Mouse (Mus musculus) CH12.LX (cell line): Measurements from ENCODE around the gene Gstt2. TPM values are rescaled to one million over a fixed set of nuclear protein-coding genes. Genes with fewer than 3 reads are reported as not detected.

ENCODE experiments used
- DNase-seq: peaks from one replicate; pipeline ENCODE4 v3.0.0-alpha.2; 2013; ENCODE audit errors: extremely low read depth
- H3K27ac ChIP-seq: 2 replicates; pipeline ENCODE4 v1.5.1; 2012; ENCODE audit warnings: low read depth, mild to moderate bottlenecking, control low read depth, moderate library complexity; ENCODE audit not compliant: insufficient read depth
- H3K27me3 ChIP-seq: replicated peaks from 2 replicates; pipeline ENCODE3; 2012; ENCODE audit warnings: inconsistent platforms
- H3K36me3 ChIP-seq, 2 experiments: replicated peaks in 1 of 2; 2 replicates each; pipeline versions ENCODE3 to v1.6.1; 2012; ENCODE audit warnings: inconsistent platforms in 1 of 2, low read length in 1 of 2, mild to moderate bottlenecking in 1 of 2, mixed read lengths in 1 of 2, moderate library complexity in 1 of 2; ENCODE audit not compliant: control insufficient read depth in 1 of 2, insufficient read depth in 1 of 2
- H3K4me1 ChIP-seq, 2 experiments: 2 replicates each; pipeline ENCODE4 v1.6.1; 2012; ENCODE audit warnings: inconsistent platforms in 1 of 2, moderate library complexity in 1 of 2; ENCODE audit not compliant: insufficient read depth in 2 of 2, control insufficient read depth in 1 of 2
- H3K4me2 ChIP-seq: 2 replicates; pipeline ENCODE4 v1.6.1; 2012; ENCODE audit warnings: low read depth, mild to moderate bottlenecking, control low read depth; ENCODE audit not compliant: poor library complexity, insufficient read depth, severe bottlenecking
- H3K4me3 ChIP-seq, 3 experiments: fragments of 150-350 bp in 1 of 3; sonication (generic) in 1 of 3; replicated peaks in 1 of 3; 2 replicates each; pipeline versions ENCODE3 to v1.5.1; 2011 to 2012; ENCODE audit warnings: low read depth in 2 of 3, low read length in 2 of 3, mild to moderate bottlenecking in 2 of 3, moderate library complexity in 2 of 3, control low read depth in 1 of 3, improper control_type of control experiment in 1 of 3, inconsistent platforms in 1 of 3, mixed read lengths in 1 of 3; ENCODE audit not compliant: poor library complexity in 1 of 3
- H3K79me2 ChIP-seq: replicated peaks from 2 replicates; pipeline ENCODE4 v1.6.1; 2012; ENCODE audit warnings: mild to moderate bottlenecking, moderate library complexity; ENCODE audit not compliant: control insufficient read depth, poor library complexity, insufficient read depth, severe bottlenecking; ENCODE audit errors: extremely low read depth
- H3K9ac ChIP-seq: 2 replicates; pipeline ENCODE4 v1.6.1; 2012; ENCODE audit warnings: low read depth, mild to moderate bottlenecking, control low read depth, moderate library complexity; ENCODE audit not compliant: insufficient read depth
- H3K9me3 ChIP-seq: replicated peaks from 2 replicates; pipeline ENCODE3; 2012; ENCODE audit warnings: low read length, inconsistent platforms, mixed read lengths
- BHLHE40 ChIP-seq: IDR thresholded peaks from 2 replicates; pipeline ENCODE4 v1.6.1; 2011; ENCODE audit warnings: mild to moderate bottlenecking, low read depth, low read length, improper control_type of control experiment
- CHD1 ChIP-seq: IDR thresholded peaks from 2 replicates; pipeline ENCODE4 v1.6.1; 2012; ENCODE audit warnings: low read depth, low read length, improper control_type of control experiment, inconsistent platforms
- CTCF ChIP-seq, 2 experiments: IDR thresholded peaks in 1 of 2; conservative IDR thresholded peaks in 1 of 2; 2 replicates each; pipeline ENCODE4 v1.5.1; 2011 to 2012; ENCODE audit warnings: low read depth in 2 of 2, low read length in 2 of 2, improper control_type of control experiment in 1 of 2, inconsistent platforms in 1 of 2, mild to moderate bottlenecking in 1 of 2, moderate library complexity in 1 of 2
- ETS1 ChIP-seq: conservative IDR thresholded peaks from 2 replicates; pipeline ENCODE4 v1.6.1; 2012; ENCODE audit warnings: low read depth, mild to moderate bottlenecking, inconsistent platforms, low read length, improper control_type of control experiment, moderate library complexity
- IRF4 ChIP-seq: IDR thresholded peaks from 2 replicates; pipeline ENCODE4 v1.6.1; 2014; ENCODE audit warnings: low read depth, mild to moderate bottlenecking, inconsistent platforms, low read length, improper control_type of control experiment
- JUND ChIP-seq: conservative IDR thresholded peaks from 2 replicates; pipeline ENCODE4 v1.6.1; 2011; ENCODE audit warnings: low read depth, low read length, improper control_type of control experiment
- MAX ChIP-seq: IDR thresholded peaks from 2 replicates; pipeline ENCODE4 v1.6.1; 2011; ENCODE audit warnings: low read length, improper control_type of control experiment
- MAZ ChIP-seq: IDR thresholded peaks from 2 replicates; pipeline ENCODE4 v1.6.1; 2012; ENCODE audit warnings: low read depth, mild to moderate bottlenecking, inconsistent platforms, low read length, improper control_type of control experiment, moderate library complexity
- MEF2A ChIP-seq: IDR thresholded peaks from 2 replicates; pipeline ENCODE4 v1.6.1; 2014; ENCODE audit warnings: low read depth, mild to moderate bottlenecking, inconsistent platforms, low read length, improper control_type of control experiment, borderline replicate concordance
- MXI1 ChIP-seq: IDR thresholded peaks from 2 replicates; pipeline ENCODE4 v1.6.1; 2011; ENCODE audit warnings: mild to moderate bottlenecking, low read depth, low read length, improper control_type of control experiment
- MYC ChIP-seq: IDR thresholded peaks from 2 replicates; pipeline ENCODE4 v1.6.1; 2011; ENCODE audit warnings: low read depth, mild to moderate bottlenecking, improper control_type of control experiment, low read length
- NELFE ChIP-seq: IDR thresholded peaks from 2 replicates; pipeline ENCODE4 v1.6.1; 2011; ENCODE audit warnings: low read depth, low read length, improper control_type of control experiment
- POLR2A ChIP-seq: IDR thresholded peaks from 2 replicates; pipeline ENCODE4 v1.6.1; 2011; ENCODE audit warnings: low read depth, mild to moderate bottlenecking, improper control_type of control experiment, low read length
- POLR2AphosphoS2 ChIP-seq: IDR thresholded peaks from 2 replicates; pipeline ENCODE4 v1.6.1; 2011; ENCODE audit warnings: low read depth, low read length, improper control_type of control experiment
- SIN3A ChIP-seq: IDR thresholded peaks from 2 replicates; pipeline ENCODE4 v1.6.1; 2012; ENCODE audit warnings: low read length, improper control_type of control experiment, inconsistent platforms
- SMC3 ChIP-seq: IDR thresholded peaks from 2 replicates; pipeline ENCODE4 v1.6.1; 2011; ENCODE audit warnings: low read depth, low read length, improper control_type of control experiment
- TBP ChIP-seq: conservative IDR thresholded peaks from 2 replicates; pipeline ENCODE4 v1.6.1; 2011; ENCODE audit warnings: low read depth, low read length, improper control_type of control experiment
- TCF12 ChIP-seq: IDR thresholded peaks from 2 replicates; pipeline ENCODE4 v1.6.1; 2014; ENCODE audit warnings: low read depth, mild to moderate bottlenecking, inconsistent platforms, low read length, improper control_type of control experiment
- USF1 ChIP-seq: IDR thresholded peaks from 2 replicates; pipeline ENCODE4 v1.6.1; 2014; ENCODE audit warnings: low read depth, mild to moderate bottlenecking, inconsistent platforms, low read length, improper control_type of control experiment
- USF2 ChIP-seq: conservative IDR thresholded peaks from 2 replicates; pipeline ENCODE4 v1.6.1; 2011; ENCODE audit warnings: low read depth, low read length, improper control_type of control experiment
- ZC3H11A ChIP-seq: IDR thresholded peaks from 2 replicates; pipeline ENCODE4 v1.6.1; 2012; ENCODE audit warnings: low read depth, mild to moderate bottlenecking, inconsistent platforms, low read length, improper control_type of control experiment
- ZMIZ1 ChIP-seq: IDR thresholded peaks from 2 replicates; pipeline ENCODE4 v1.6.1; 2012; ENCODE audit warnings: low read depth, mild to moderate bottlenecking, inconsistent platforms, low read length, improper control_type of control experiment
- ZNF384 ChIP-seq: IDR thresholded peaks from 2 replicates; pipeline ENCODE4 v1.6.1; 2012; ENCODE audit warnings: low read depth, low read length, improper control_type of control experiment, inconsistent platforms
- dilution Hi-C: fragments of 300-500 bp; cut with MboI; formaldehyde crosslinking; loops from 2 replicates; pipeline ENCODE4 v1.14.3; 2020; ENCODE audit warnings: low sequenced_read_pairs; ENCODE audit not compliant: extremely low pct_unique_long_range_greater_than_20kb, extremely low pct_ligation_motif_present
- in situ Hi-C: fragments of 300-500 bp; cut with MboI; formaldehyde crosslinking; loops from 3 replicates; pipeline ENCODE4 v1.14.3; 2019; ENCODE audit warnings: low sequenced_read_pairs, low pct_ligation_motif_present, low pct_unique_long_range_greater_than_20kb, mixed read lengths
- polyA plus RNA-seq: library from polyadenylated mRNA; unstranded; fragments of >175 nt; gene quantifications from 2 replicates; pipeline ENCODE4 v1.2.1, GENCODE M21; 2012; ENCODE audit warnings: low read depth; ENCODE audit not compliant: insufficient read length
- total RNA-seq, 2 experiments: library from RNA; depleted of rRNA; stranded (reverse); fragments of 300-350 nt in 1 of 2; fragments of >200 nt in 1 of 2; gene quantifications; 2 replicates each; pipeline ENCODE4 v1.2.3; 2012 to 2014

The Gstt2 gene
- total and polyA plus RNA-seq, 3 experiments = 126 to 253 (median 197) TPM

DNA sequence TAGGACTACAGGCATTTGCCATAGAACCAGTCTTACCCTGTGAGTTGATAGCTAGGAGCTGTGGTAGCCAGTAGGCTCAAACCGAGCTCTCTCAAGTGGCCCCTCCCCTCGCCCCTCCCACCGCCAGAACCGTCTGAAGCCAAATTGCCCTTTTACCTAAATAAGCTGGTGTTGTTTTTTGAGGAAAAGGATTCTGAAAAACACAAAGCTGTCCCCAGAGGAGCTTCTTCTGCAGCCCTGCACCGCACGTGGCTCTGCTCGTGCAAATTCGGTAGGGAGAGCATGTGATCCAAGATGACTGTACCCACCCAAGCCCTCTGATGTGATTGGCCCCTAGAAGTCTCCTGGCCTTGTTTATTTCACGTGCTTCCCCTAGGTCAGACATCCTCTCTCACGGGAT lies 1.9 kb downstream of the Gstt2 start:
- in situ Hi-C loops (loop anchor here (10.0 kb wide), 1 partner anchor 251 kb away; the partner anchor contains the start of gene Ggt5), dilution Hi-C loops (no loop called here)
- Histone ChIP-seq H3K9ac (peak overlapping the region; percentile 83), H3K4me1 (peaks cover 3 to 28% of the 10 kb centered on the region in 2 experiments; a peak in 2 of 4 replicates), H3K79me2 (no peaks in the 10 kb centered on the region), H3K4me3 (peak overlapping the region; percentile 50 to 73 (median 61)), H3K36me3 (peaks cover 0 to 2% of the 10 kb centered on the region in 2 experiments), H3K9me3 (no peaks in the 10 kb centered on the region), H3K4me2 (peak overlapping the region; percentile 95), H3K27ac (peak overlapping the region; percentile 42), H3K27me3 (no peaks in the 10 kb centered on the region)
- TF ChIP-seq MYC (peak; percentile 99), TCF12 (peak; percentile 39; the same call in 1 of the 2 replicates), NELFE (0 out of 2 replicates have a peak, but pooled peaks have one; percentile 24), POLR2AphosphoS2 (no peak), POLR2A (peak; percentile 63), MXI1 (peak; percentile 91), CTCF (conservative IDR thresholded peaks at IDR 0.05 in 1 of 2, IDR thresholded peaks at IDR 0.05 in 1 of 2; ENCODE audit: low read depth in 2 of 2, low read length in 2 of 2) (no peak), SMC3 (no peak), IRF4 (no peak), USF1 (peak; percentile 70), ZC3H11A (no peak), TBP (0 out of 2 replicates have a peak, but pooled peaks have one; percentile 52), MEF2A (peak; percentile 9; the same call in 1 of the 2 replicates), ETS1 (peak; percentile 88), MAX (peak; percentile 96), BHLHE40 (peak; percentile 98), JUND (0 out of 2 replicates have a peak, but pooled peaks have one; percentile 9), SIN3A (peak; percentile 70), USF2 (peak; percentile 61), ZMIZ1 (peak; percentile 23; the same call in 1 of the 2 replicates), MAZ (peak; percentile 78; the same call in 1 of the 2 replicates)
- DNase-seq = peak; percentile 94

DNA sequence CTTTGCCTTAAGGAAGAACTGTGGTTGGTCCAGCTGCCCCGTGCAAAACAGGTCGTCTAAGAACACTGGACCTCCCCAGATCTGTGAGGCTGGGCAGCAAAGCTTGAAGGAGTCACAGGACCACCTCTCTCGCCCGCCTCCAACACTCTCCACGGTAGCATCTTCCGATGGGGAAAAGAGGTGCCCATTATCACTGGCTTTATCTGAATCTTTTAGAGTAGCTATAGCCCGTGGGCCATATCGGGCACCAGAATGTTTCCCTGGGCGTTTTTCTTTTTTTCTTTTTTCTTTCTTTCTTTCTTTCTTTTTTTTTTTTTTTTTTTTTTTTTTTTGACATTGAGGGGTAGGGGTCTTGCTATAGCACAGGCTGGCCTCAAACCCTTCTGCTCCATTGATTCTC lies 2.5 kb downstream of the Gstt2 start:
- no peaks in the 10 kb centered on the region for H3K79me2 ChIP-seq
- no peaks in the 10 kb centered on the region for H3K9me3 ChIP-seq
- in situ Hi-C loops (loop anchor here (10.0 kb wide), 1 partner anchor 250 kb away; the partner anchor contains the start of gene Ggt5), dilution Hi-C loops (no loop called here)
- H3K27ac ChIP-seq = peak overlapping the region; percentile 92
- H3K9ac ChIP-seq = peak overlapping the region; percentile 83
- no peaks in the 10 kb centered on the region for H3K27me3 ChIP-seq
- H3K4me3 ChIP-seq = peak overlapping the region; percentile 61 to 79 (median 73)
- H3K36me3 ChIP-seq = peaks cover 0 to 2% of the 10 kb centered on the region in 2 experiments
- peaks cover 3 to 34% of the 10 kb centered on the region in 2 experiments; a peak in 2 of 4 replicates for H3K4me1 ChIP-seq
- peak overlapping the region; percentile 88 for H3K4me2 ChIP-seq
- no peak for TF ChIP-seq USF1
- TF ChIP-seq ZNF384 = peak; percentile 62
- TF ChIP-seq CHD1 = peak; percentile 66; the same call in 1 of the 2 replicates
- no peak for DNase-seq
